Mouse (Mus musculus): ENCODE data around the gene Clasrp.
"Not testable (repeated sequence)": the region's sequence is repeated elsewhere in the genome, so short reads cannot be mapped to it uniquely, and the experiment has no call there.

Clasrp gene

DNA sequence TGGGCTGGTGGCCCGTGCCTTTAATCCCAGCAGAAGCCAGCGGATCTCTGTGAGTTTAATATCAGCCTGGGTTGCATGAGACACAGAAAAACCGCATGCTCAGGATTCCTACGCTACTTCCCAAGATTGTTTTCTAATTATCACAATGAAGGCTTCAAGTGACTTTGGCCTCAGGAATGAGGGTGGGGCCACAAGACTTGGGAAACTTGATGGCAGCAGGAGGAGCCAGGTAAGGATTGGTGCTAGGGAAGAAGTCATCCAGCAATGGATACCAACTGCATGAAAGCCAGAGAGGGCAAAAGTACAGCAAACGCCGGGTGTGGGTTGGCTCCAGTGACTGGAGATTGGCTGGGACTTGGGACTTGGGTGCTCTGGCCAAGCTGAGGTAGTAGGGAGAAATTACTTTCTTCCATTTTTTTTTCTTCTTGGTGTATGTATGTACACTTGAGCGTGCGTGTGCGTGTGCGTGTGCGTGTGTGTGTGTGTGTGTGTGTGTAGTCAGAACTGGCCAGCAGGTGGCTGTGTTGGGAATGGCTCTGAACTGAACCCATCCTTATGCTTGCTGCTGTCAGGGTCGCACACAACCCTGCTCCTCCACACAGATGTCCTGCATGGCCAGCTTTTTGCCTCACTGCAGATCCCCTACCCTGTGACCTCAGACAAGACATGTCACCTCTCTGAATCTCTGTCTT lies 5.5 kb upstream of the Clasrp start:
- no peak for DNase-seq (ENCODE audit: low spot score)

DNA sequence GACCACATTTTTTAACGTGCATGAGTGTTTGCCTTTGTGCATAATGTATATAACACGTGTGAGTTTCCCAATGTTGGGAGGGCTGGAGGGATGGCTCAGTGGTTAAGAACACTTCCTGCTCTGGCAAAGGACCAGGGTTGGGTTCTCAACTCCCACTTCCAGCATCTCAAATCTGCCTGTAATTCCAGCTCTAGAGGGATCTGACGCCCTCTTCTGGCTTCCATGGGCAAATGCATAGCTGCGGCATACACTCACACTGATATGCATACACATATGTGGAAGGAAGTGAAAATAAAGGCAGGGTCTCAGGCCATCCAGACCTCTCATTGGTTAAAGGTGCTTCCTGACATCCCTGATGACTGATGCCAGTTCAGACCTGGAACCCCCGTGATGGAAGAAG lies 3.0 kb upstream of the Clasrp start:
- no peak for DNase-seq (ENCODE audit: low spot score)

DNA sequence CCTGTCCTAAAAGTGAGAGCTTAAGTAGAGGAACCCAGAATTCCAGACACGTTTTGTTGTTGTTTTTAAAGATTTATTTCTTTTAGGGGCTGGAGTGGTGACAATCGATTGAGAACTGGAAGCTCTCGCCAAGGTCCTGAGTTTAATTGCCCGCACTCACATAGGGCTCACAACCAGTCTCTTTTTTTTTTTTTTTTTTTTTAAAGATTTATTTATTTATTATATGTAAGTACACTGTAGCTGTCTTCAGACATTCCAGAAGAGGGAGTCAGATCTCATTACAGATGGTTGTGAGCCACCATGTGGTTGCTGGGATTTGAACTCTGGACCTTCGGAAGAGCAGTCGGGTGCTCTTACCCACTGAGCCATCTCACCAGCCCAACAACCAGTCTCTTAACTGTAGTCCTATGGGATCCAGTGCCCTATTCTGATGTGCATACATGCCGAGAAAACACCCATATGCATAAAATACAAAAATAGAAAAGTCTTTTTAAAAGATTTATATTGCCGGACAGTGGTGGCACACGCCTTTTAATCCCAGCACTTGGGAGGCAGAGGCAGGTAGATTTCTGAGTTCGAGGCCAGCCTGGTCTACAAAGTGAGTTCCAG lies 424 bp upstream of the Clasrp start:
- DNase-seq (ENCODE audit: low spot score), result not testable (repeated sequence)

DNA sequence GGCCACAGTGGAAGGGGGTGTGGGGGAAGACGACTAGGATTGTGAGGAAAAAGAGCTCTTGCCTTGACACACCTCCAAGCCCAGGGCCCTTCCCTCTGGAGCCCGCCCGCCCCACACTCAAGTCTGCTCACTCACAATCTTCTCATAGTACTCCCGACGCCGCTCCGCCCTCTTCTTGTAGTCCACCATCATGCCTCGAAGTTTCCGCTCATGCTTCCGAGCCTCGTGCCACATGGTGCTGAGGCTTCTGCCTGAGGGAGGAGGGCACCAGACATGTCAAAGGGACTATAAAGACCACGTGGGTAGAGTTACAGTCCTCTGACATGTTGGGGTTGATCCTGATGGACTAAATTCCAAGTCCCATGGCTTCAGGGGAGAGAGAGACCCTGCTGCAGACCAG lies 1.2 kb downstream of the Clasrp start:
- DNase-seq (ENCODE audit: low spot score), result no peak

DNA sequence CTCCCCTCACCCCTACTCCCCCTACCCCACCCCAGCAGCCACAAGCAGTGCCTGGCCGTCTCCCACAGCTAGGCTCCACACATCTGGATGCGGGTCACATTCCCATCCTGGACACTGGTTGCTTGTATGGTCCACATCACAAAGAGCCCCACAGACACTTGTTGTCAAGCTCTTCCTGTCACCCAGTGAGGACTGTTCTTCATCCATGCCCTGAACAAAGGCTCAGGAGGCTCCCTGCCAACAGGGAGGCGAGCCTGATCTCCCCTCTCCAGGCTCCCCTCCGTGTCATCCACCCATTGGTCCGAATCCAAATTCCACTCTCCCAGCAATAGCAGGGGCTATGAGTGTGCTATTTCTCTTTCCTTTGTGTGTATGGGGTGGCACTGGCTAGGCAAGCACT lies 3.7 kb downstream of the Clasrp start:
- no peak for DNase-seq (ENCODE audit: low spot score)

DNA sequence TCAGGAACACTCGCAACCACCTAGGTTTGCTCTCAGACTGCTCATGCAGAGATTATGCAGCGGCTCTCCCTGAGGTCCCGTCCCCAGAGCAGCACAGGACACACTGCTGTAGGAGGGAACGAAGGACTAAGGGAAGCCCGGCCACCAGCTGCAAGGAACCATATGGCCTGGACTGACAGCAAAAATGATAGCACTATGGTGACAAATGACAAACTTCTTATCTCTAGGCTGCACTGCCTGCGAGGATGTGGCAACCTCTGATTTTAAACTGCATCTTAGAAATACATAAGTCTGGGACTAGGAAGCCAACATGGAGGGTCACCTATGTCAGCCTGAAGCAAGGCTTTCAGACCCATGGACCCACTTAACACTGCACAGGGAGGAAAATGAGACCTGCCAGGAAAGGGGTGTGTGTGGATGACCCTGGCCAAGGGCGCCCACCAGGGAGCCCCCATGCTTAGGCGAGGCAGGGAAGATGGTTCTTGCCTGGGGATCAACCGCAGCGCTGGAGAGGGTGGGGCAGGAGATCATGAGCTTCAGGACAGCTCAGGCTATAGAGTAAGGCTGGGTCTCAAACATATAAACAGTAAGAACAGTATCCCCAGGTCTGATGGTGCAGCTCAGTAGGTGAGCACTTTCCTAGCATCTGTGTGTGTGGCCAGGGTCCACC lies 11.1 kb downstream of the Clasrp start:
- no peak for DNase-seq (ENCODE audit: low spot score)

DNA sequence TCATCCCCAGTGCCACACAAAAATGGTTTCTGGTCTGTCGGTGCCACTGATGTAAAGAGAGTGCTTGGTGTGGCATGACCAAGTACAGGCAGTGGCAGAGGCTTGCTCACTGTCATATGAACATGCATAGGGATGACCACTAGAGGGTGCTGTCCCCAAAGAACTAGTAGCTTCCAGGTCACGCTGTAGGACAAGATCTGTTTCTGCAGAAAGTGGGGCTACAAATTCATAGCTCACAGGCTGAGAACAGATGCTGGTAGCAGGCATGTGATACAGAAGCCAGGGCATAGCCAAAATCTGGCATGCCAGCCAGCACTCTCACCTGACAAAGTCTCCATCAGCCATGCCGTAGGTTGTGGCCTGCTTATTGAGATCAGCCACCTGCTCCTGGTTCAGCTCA lies 14.4 kb downstream of the Clasrp start:
- DNase-seq (ENCODE audit: low spot score), result no peak

DNA sequence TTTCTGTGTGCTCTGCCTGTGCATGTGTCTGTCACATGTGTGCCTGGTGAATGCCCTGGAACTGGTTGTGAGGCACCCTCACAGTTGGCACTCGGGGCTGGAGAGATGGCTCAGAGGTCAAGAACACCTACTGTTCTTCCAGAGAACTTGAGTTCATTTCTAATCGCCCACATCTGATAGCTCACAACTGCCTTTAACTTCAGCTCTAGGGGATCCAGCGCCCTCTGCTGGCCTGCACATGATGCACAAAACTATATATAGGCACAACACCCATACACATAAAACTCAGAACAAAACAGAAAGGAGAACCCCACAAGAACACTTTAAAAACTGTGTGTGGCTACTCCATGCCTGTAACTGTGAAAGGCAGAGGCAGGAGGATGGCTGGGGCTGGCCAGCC lies 15.1 kb downstream of the Clasrp start:
- no peak for DNase-seq (ENCODE audit: low spot score)

DNA sequence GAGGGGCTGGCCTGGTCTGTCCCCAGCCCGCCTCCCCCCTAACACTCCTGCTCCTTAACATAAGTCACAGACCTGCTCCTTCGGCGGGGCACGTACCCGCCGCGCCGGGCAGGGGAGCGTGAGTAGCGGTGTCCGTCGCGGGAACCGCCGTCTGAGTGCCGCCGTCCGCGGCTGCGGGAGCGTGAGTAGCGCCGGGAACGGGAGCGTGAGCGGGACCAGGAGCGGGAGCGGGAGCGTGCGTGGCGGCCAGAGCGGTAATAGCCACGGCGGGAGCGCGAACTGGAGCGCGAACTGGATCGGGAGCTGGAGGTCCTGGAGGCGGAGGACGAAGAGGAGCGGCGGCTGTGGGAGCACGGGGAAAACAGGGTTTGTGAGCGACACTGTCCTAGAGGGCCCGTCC lies 18.0 kb downstream of the Clasrp start:
- DNase-seq (ENCODE audit: low spot score), result no peak

DNA sequence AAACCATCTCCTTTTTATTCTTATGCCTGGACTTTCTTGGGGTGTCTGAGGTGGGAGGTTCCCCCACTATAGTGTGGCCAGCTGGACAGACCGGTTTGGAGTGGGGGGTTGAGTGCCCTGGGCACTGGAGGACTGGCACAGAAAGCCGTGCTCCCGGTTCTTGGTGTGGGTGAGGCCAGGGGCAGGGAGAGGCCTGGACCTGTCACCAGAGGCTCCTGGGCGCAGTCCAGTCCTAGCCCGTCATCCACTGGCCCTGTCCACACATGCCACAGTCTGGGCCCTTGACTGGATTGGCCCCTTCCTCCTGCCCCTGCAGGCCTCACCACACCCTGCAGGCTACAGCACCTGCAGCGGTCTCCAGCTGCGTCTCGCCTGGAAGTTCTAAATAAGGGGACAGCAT lies 23.7 kb downstream of the Clasrp start:
- DNase-seq (ENCODE audit: low spot score), result no peak

DNA sequence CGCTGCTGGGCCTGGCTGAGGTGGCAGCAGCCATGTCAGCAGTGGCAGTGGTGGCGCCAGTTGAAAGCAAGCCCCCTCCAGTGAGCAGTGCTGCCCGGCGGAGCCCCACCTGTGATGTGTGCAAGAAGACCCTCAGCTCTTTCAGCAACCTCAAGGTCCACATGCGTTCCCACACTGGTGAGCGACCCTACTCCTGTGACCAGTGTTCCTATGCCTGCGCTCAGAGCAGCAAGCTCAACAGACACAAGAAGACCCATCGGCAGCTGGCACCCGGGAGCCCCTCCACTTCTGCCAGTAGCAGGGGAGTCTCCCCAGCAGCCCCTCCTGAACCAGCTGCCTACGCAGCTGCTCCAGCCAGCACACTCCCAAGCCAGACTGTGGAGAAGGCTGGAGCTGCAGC lies 24.5 kb downstream of the Clasrp start:
- no peak for DNase-seq (ENCODE audit: low spot score)

DNA sequence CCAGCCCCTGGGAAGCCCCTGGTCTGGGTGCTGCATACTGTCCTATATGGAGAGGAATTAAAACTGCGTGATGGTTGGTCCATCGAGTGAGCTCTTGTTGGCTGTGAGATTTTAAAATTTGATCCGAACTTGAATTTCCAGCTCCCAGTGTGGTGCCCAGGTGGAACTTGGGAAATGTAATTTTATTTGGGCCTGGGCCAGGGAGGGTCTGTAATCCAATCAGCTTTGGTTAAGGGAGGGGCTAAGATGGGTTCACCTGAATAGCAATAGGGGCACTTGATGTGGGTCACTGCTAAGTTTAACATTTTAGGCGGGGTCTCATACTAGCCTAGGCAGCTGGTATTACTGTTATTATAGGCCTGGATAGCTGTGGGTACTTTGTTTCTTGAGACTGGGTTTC lies 25.9 kb downstream of the Clasrp start:
- DNase-seq (ENCODE audit: low spot score), result no peak

DNA sequence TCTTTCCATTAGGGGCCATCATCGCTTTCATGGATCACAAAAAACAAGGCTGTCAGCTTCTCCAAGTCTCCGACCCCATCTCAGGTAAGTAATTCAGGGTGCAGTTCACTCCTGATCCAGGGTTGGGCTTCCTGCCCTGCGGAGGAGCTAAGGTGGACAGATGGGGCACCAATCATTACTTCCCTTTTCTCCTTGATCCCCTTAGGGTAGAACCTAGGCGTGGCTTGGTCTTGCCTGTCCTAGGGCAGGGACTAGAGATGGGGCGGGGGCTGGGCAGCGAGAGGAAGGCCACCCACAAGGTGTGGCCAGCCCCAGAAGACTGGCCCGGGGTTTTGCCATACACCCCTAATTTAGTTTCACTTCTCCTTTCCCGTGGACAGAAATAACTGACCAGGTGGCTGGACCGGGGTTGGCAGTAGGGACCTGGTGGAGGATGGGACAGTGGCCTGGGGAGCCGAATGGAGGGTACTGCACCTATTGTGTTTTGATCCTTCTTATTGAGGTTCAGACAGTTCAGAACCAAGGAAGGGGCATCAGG lies 26.3 kb downstream of the Clasrp start:
- no peak for DNase-seq (ENCODE audit: low spot score)

DNA sequence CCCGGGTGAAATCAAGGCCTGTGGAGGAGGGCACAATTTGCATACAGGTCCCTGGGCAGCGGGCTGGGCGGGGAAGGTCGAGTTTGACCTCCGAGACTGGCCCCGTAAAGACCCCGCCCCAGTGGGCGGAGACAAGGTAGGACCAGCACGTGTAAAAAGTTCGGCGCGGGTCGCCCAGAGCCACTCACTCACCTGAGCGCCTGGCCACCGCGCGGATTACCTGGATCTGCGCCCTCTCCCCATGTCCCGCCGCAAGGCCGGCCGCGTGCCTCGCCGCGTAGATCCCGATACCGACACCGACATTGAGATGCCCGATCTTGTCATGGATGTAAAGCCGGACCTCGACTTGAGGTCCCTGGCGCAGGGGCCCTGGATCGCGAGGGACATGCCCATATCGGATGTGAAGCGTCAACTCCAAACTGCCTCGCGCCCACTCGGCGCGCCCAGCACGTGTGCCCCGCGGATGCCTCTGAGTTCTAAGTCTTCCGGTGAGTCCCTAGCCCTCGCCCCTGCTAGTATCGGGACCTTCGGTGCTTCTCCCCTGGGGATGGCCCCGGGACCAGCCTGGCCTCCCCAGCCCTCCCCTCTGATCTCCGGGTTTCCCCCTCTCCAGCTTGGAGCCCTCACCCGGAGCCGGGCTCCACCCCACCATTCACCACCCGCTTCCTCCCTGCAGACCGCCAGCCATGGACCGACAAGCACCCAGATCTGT lies 27.0 kb downstream of the Clasrp start, which contains the start of the genes Zfp296 and Gemin7:
TSS of gene Zfp296 (plus strand) at position 147 of the 712 bp plus-strand sequence.
TSS of gene Gemin7 (minus strand) at position 455 of the 712 bp plus-strand sequence.
- no peak for DNase-seq (ENCODE audit: low spot score)

DNA sequence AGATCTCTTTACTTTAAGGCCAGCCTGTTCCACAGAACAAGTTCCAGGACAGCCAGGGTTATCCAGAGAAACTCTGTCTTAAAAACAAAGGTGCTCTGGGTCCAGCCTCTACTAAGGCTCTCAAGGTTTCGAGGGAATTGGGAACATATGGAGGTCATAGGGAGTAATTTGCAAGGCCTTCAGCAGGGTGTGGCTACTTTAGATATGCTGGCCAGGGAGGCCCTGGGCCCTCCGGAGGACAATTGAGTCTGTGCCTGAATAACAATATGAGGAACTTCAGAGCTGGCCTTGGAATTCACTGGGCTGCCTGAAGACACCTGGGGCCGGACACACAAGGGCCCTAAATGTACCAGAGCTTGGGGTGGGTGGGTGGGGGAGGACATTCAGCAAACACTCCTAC lies 28.7 kb downstream of the Clasrp start:
- no peak for DNase-seq (ENCODE audit: low spot score)

DNA sequence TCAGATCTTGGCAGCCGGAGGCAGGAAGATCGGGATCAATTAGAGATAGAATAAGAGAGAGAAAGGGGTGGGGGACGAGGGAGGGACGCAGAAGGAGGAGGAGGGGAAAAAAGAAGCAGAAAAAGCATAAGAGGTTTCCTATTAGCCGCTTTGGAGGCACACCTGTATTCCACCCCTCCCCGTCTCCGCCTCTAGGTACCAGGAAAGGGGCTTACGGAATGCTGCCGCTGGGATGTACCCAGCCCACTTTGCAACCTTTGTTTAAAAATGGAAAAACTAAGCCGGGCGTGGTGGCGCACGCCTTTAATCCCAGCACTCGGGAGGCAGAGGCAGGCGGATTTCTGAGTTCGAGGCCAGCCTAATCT lies 30.5 kb downstream of the Clasrp start:
- no peak for DNase-seq (ENCODE audit: low spot score)

DNA sequence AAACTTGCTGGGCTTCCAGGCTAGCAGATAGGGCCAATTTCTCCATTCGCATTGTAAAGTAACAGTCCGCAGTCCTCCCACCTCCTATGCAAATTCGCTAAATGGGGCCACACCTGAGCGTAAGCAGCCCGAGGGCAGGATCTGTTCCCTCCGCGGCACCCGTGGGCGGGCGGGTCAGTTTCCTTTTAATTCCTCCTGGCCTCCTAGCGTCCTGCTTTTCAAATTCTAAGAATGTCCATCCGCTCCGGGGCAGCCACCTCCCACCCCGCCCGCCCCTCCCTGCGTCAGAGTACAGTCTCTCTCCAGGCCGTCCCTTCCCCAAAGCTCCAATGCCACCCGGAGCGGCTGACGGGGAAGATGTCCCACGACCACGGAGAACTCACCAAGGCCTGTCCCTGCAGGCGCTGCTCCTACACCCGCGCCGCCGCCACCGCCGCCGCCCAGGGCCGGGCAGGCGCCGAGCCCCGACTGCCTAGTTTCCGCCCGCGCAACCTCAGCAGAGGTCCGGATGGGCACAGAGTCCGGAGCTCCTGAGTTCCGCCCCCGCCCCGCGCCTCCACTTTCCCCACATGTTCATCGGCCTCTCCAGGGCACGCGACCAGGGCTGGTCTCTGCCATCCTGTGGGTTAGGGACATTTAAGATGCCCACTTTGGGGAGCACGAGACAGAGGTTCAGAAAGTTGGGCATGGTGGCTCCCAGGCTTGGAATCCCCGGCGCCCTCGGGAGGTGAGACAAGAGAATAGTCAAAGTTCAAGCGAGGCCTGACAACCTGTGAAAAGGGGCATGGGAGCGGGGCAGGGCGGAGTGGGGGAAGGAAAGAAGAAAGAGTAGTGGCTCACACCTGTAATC lies 31.1 kb downstream of the Clasrp start:
- peak; percentile 80 for DNase-seq (ENCODE audit: low spot score)

DNA sequence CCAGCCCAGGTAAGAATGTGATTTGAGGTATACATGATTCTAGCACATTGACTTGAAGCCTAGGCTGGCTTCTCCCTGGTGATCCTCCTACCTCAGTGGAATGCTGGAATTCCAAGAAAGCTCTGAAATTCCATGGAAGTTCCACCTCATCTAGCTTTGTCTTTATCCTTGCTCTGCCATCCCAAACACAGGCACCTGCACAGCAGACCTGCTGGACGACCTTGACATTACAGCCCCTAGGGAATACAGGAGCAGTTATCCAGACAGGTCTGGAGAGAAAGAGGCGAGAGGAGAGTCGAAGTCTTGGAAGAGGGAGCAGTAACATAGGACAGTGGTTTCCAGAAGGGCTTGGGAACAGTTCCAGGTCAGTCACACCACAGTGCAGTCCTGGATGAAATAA lies 34.6 kb downstream of the Clasrp start:
- no peak for DNase-seq (ENCODE audit: low spot score)

DNA sequence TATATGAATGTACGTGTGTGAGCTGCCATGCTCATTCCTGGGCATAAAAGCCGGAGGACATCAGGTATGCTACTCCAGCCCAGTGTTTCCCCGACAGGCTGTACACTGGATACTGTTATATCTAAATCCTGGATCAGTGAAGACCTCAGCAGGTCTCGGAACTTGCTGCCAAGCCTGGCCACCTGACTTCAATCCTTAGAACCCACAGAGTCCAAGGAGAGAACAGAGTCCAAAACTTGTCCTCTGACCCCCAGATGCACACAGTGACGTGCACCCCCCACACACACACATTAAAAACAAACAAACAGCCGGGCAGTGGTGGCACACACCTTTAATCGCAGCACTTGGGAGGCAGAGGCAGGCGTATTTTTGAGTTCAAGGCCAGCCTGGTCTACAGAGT lies 36.9 kb downstream of the Clasrp start:
- no peak for DNase-seq (ENCODE audit: low spot score)

DNA sequence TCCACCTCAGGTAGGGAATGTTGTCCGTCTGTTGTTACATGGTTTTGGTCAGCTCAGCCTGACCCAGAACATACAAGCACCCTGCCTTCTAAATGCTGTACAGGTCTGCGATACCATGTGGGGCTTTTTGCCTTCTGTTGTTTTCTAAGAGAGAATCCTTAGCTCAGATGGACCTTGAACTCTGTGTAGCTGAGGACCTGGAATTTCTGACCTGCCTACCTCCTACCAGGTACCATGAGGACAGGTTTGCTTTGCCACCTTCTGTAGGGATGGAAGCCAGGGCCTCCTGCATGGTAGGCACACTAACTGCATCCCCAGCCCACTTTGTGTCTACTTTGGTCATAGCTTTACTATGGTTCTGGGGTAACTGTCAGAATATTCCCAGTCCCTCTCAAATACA lies 38.5 kb downstream of the Clasrp start:
- DNase-seq (ENCODE audit: low spot score), result no peak

DNA sequence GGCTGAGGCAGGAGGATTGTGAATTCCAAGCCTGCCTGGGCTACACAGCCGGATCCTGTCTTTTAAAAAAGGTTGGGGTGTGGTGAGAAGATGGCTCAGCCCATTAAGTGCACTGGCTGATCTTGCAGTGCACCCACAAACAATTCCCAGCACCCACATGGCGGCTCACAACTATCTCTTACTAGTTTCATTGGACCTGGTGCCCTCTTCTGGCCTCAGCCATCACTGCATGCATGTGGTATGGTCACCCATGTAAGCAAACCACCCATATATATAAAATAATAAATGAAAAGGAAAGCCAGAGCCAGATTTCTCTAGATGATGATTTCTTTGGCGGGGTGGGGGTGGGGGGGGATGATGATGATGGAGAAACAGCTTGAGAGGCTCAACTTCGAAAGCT lies 39.8 kb downstream of the Clasrp start:
- no peak for DNase-seq (ENCODE audit: low spot score)

DNA sequence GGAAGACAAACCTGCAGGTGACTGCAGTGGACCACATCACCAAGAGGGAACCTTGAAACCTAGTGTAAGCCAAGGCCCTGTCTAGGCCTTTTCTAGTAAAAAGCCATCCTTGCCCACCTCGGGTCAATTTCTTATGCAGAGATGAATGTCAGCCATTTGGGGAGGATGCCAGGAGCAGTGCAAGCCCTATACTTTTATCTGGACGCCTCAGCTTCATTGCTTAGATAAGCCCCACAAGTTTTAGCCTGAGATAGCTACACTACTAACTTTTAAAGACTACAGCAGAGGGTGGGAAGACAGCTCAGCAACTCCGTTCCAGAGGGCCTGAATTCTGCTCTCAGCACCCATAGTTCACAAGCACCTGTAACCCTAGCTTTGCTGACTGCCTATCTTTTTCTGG lies 40.4 kb downstream of the Clasrp start:
- no peak for DNase-seq (ENCODE audit: low spot score)

Measured in ovary, postnatal 10 days (tissue).